Mouse (Mus musculus) lung, embryonic 14.5 days (tissue): ENCODE data around the gene Arcn1. TPM values are rescaled to one million over a fixed set of nuclear protein-coding genes. Genes with fewer than 3 reads are reported as not detected.

ENCODE experiments used
- ATAC-seq: fragments of 200-750 bp; cut with Nextera tagmentation; 2 replicates; pipeline ENCODE4 v1.8.0; 2017; ENCODE audit warnings: mild to moderate bottlenecking, moderate TSS enrichment, moderate library complexity; ENCODE audit not compliant: insufficient read depth
- DNase-seq: peaks from one replicate; pipeline ENCODE4 v3.0.0-alpha.2; 2015
- H3K27ac ChIP-seq: fragments of 300-500 bp; sonication (generic); 2 replicates; pipeline ENCODE4 v1.5.1; 2014; ENCODE audit warnings: low read depth, mild to moderate bottlenecking, moderate library complexity
- H3K27me3 ChIP-seq: fragments of 300-500 bp; sonication (generic); 2 replicates; pipeline ENCODE4 v1.6.1; 2014; ENCODE audit warnings: low read length, control low read depth; ENCODE audit not compliant: insufficient read depth
- H3K36me3 ChIP-seq: fragments of 300-500 bp; sonication (generic); 2 replicates; pipeline ENCODE4 v1.6.1; 2014; ENCODE audit warnings: control low read depth; ENCODE audit not compliant: insufficient read depth
- H3K4me1 ChIP-seq: fragments of 300-500 bp; sonication (generic); 2 replicates; pipeline ENCODE4 v1.6.1; 2014; ENCODE audit warnings: antibody characterized with exemption, control low read depth; ENCODE audit not compliant: insufficient read depth
- H3K4me2 ChIP-seq: fragments of 300-500 bp; sonication (generic); 2 replicates; pipeline ENCODE4 v1.6.1; 2014; ENCODE audit warnings: mild to moderate bottlenecking
- H3K4me3 ChIP-seq: fragments of 300-500 bp; sonication (generic); 2 replicates; pipeline ENCODE4 v1.5.1; 2014; ENCODE audit warnings: low read depth, low read length
- H3K9ac ChIP-seq: fragments of 300-500 bp; sonication (generic); 2 replicates; pipeline ENCODE4 v1.6.1; 2014
- H3K9me3 ChIP-seq: fragments of 300-500 bp; sonication (generic); 2 replicates; pipeline ENCODE4 v1.6.1; 2016; ENCODE audit warnings: low read depth, low read length, control low read depth
- CTCF ChIP-seq: IDR thresholded peaks from 2 replicates; pipeline ENCODE4 v1.5.1; 2016; ENCODE audit warnings: antibody characterized with exemption, low read depth
- WGBS: fragments of 180-500 bp; shearing (Covaris S2); extraction: QIAGEN DNeasy Blood & Tissue Kit; methylation state at CpG from one replicate; pipeline ENCODE4 v1.1.7; 2014; 5-methylcytosine and 5-hydroxymethylcytosine counted together
- polyA plus RNA-seq: library from polyadenylated mRNA; unstranded; fragments of >200 nt; fragmentation: Nextera tagmentation; extraction: Ambion mirVana; gene quantifications from 2 replicates; pipeline ENCODE4 v1.2.1, GENCODE M21; 2014

Arcn1 gene
- polyA plus RNA-seq, 1 experiment from 2014 or later = 224 TPM

- Histone ChIP-seq H3K4me2 (peak within 1 kb of the TSS; percentile 99), H3K27ac (peak within 1 kb of the TSS; percentile 76), H3K4me1 (0 out of 2 replicates have a peak, but pooled peaks cover 10% of the 10 kb centered on the region), H3K36me3 (no peaks in the 10 kb centered on the region), H3K9me3 (0 out of 2 replicates have a peak, but pooled peaks cover 3% of the 10 kb centered on the region), H3K9ac (peak within 1 kb of the TSS; percentile 66), H3K27me3 (0 out of 2 replicates have a peak, but pooled peaks cover 3% of the 10 kb centered on the region), H3K4me3 (peak within 1 kb of the TSS; percentile 49)
- WGBS = 1% methylated on average over 47 of the region's 47 CpGs
- ATAC-seq (peak; percentile 81), DNase-seq (peak; percentile 81)
- TF ChIP-seq CTCF = peak; percentile 59
These were observed 32.8 kb downstream of the Arcn1 start, which contains the start of gene Phldb1 for GRCm38 (mm10) chr9:44734524-44735494. Phldb1 (minus strand) TSS chr9:44735198.

- H3K4me1 ChIP-seq = 0 out of 2 replicates have a peak, but pooled peaks cover 10% of the 10 kb centered on the region
- 0 out of 2 replicates have a peak, but pooled peaks cover 3% of the 10 kb centered on the region for H3K27me3 ChIP-seq
- ATAC-seq (peak; percentile 39), DNase-seq (peak; percentile 60)
- H3K4me3 ChIP-seq = peak overlapping the region; percentile 49
- H3K9ac ChIP-seq = peak overlapping the region; percentile 66
- H3K36me3 ChIP-seq = no peaks in the 10 kb centered on the region
- H3K9me3 ChIP-seq = no peaks in the 10 kb centered on the region
- H3K27ac ChIP-seq = peak overlapping the region; percentile 76
- peak overlapping the region; percentile 99 for H3K4me2 ChIP-seq
- no peak for TF ChIP-seq CTCF
- 1% methylated on average over 79 of the region's 79 CpGs for WGBS
These were observed 33.7 kb downstream of the Arcn1 start for GRCm38 (mm10) chr9:44733671-44734523.

- ATAC-seq (no peak), DNase-seq (peak; percentile 40)
- Histone ChIP-seq H3K36me3 (no peaks in the 10 kb centered on the region), H3K4me3 (peak overlapping the region; percentile 49), H3K4me1 (0 out of 2 replicates have a peak, but pooled peaks cover 8% of the 10 kb centered on the region), H3K27me3 (0 out of 2 replicates have a peak, but pooled peaks cover 3% of the 10 kb centered on the region), H3K9ac (peak overlapping the region; percentile 66), H3K4me2 (peak overlapping the region; percentile 99), H3K9me3 (no peaks in the 10 kb centered on the region), H3K27ac (peak overlapping the region; percentile 76)
- WGBS = 52% methylated on average over 12 of the region's 12 CpGs
- TF ChIP-seq CTCF = no peak
These were observed 34.6 kb downstream of the Arcn1 start for GRCm38 (mm10) chr9:44732921-44733530.

GRCm38 (mm10) chr9:44732130-44732549 is 35.5 kb downstream of the Arcn1 start:
- TF ChIP-seq CTCF = no peak
- Histone ChIP-seq H3K27ac (0 out of 2 replicates have a peak overlapping the region, but pooled peaks have one; percentile 6), H3K9ac (no peak overlapping the region), H3K27me3 (0 out of 2 replicates have a peak, but pooled peaks cover 3% of the 10 kb centered on the region), H3K9me3 (no peaks in the 10 kb centered on the region), H3K4me2 (peak overlapping the region; percentile 99), H3K4me1 (peaks cover 9% of the 10 kb centered on the region), H3K4me3 (no peak overlapping the region), H3K36me3 (no peaks in the 10 kb centered on the region)
- ATAC-seq (no peak), DNase-seq (no peak)
- 35% methylated on average over 5 of the region's 5 CpGs for WGBS

- no peak for TF ChIP-seq CTCF
- Histone ChIP-seq H3K4me2 (0 out of 2 replicates have a peak overlapping the region, but pooled peaks have one; percentile 10), H3K9ac (no peak overlapping the region; the same call in 1 of the 2 replicates), H3K27ac (no peak overlapping the region), H3K27me3 (no peaks in the 10 kb centered on the region), H3K9me3 (no peaks in the 10 kb centered on the region), H3K4me3 (no peak overlapping the region), H3K36me3 (peaks cover 7% of the 10 kb centered on the region; the same call in 1 of the 2 replicates), H3K4me1 (peaks cover 32% of the 10 kb centered on the region)
- DNase-seq (no peak), ATAC-seq (no peak)
- 56% methylated on average over 5 of the region's 5 CpGs for whole genome bisulfite sequencing
These were observed 40.2 kb downstream of the Arcn1 start for GRCm38 (mm10) chr9:44727441-44727840.
